Comparison of ENCODE assay signal across 8 mouse cellular contexts in the genomic region with DNA sequence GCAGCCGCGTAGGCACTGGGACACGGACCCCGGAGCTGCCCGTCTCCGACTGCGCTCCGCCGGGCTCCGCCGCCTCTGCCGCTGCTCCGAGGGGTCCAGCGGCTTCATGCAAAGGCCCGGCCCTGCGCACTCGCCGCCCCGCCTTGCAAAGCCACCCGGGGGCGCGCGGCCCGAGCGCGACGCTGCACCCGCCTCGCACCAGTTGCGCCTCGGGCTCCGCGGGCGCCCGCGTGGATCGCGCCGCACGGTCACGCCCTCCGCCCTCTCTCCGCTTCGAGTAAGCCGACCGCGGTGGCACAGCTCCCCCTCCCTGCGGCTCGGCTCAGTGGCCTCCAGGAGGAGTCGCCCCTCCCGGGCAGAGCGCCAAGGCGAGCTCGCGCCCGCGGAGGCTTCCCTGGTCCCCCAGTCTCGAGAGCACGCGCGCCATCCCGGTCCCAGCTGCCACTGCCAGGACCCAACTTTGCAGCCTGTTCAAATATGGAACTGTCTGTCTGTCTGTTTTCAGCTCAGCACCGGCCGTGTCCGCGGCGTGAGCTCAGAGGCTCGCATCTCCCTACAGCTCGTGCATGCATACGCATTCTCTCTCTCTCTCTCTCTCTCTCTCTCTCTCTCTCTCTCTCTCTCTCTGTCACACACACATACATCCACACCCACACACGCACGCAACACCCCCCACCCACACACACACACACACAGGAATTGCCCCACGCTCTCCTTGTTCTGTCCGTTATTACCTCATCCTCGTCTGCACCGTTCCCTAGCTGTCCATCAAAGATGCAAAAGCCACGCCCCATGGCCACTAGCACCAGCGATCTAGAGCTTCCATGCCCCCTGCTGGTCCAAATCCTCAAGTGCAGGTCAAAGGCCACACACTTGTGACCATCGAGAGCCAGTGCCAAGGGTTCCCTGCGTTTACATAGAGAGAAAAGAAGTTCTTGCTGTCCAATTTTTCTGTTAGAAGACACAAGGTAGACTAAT. TPM values are rescaled to one million over a fixed set of nuclear protein-coding genes. Genes with fewer than 3 reads are reported as not detected.
A peak's percentile ranks its signal among the peaks of the same experiment; 100 is the strongest.
DNase-seq lines count a peak whose midpoint lies in the region; ATAC-seq lines count a peak whose summit lies in the region.

A gene (minus strand): TSS at position 85 of the 978 bp plus-strand sequence.

- intact Hi-C loops in gastrocnemius, postnatal 14 days (cut with DNase I; ENCODE audit: low total_unique reads) = loop anchor here (5.0 kb wide), 1 partner anchor 34 kb away; no protein-coding TSS in a partner anchor
- intact Hi-C loops in left cerebral cortex, postnatal 10 days (cut with DNase I) = loop anchor here (5.0 kb wide), 4 partner anchors 34 to 489 kb away; no protein-coding TSS in a partner anchor

- ATAC-seq in inflammation-experienced regulatory T-cells, adult 6 months = peak; percentile 88
- ATAC-seq in megakaryocyte-erythroid progenitor cell, adult 5-6 weeks (replicated peaks; ENCODE audit: low FRiP score, low TSS enrichment, poor library complexity, severe bottlenecking) = peak; percentile 99

- DNase-seq in adipocyte (ENCODE audit: low spot score) = peak; percentile 98
- peak; percentile 99 for DNase-seq in embryo, embryonic 10 days (ENCODE audit: low spot score)
- DNase-seq in gastrocnemius, postnatal 14 days = peak; percentile 93
- peak; percentile 91 to 97 for DNase-seq in left cerebral cortex, postnatal 10 days (ENCODE audit: extremely low spot score in 1 of 2, low spot score in 2 of 2)
- peak; percentile 89 for DNase-seq in right cerebral cortex, postnatal 25 days
- DNase-seq in urinary bladder, postnatal 4 days (ENCODE audit: low spot score in 2 of 2) = peak; percentile 90 to 94

RNA-seq across cellular contexts. Expression of the gene that starts here (rescaled TPM):
- 10 to 100 TPM; 10.1 to 14.1 TPM for total RNA-seq in gastrocnemius, postnatal 14 days (2021)
- polyA plus RNA-seq in inflammation-experienced regulatory T-cells, adult 6 months (2017; shearing (Covaris generic)) = 10 to 100 TPM in 2 of 3 experiments, under 1 TPM in 1; 0.96 to 13.7 (median 11.0) TPM
- total RNA-seq in left cerebral cortex, postnatal 10 days (2021) = 10 to 100 TPM; 60.3 to 75.4 TPM
- total RNA-seq in megakaryocyte-erythroid progenitor cell, adult 5-6 weeks (2014; fragmentation: Nextera tagmentation) = 0.77 TPM in 1 of 2 replicates, not detected in the other
- total RNA-seq in megakaryocyte-erythroid progenitor cell, adult 5-6 weeks (2017) = 0.46 TPM in 1 of 2 replicates, not detected in the other

Comparison
In these comparisons a context has a peak if more than half of its experiments do, and no peak if none do; other contexts are left out.
1. Peak in every context shown above with its lines: DNase-seq and ATAC-seq.
2. RNA of the gene that starts here (total RNA-seq): 60.3 to 75.4 TPM in left cerebral cortex, postnatal 10 days and 10.1 to 14.1 TPM in gastrocnemius, postnatal 14 days; 0.46 to 0.77 TPM in megakaryocyte-erythroid progenitor cell, adult 5-6 weeks; every median in the first group is over 4 times any median in the second.
3. RNA of the gene that starts here (total RNA-seq): 60.3 to 75.4 TPM in left cerebral cortex, postnatal 10 days; 10.1 to 14.1 TPM in gastrocnemius, postnatal 14 days; every median in the first group is over 4 times any median in the second.
4. Peak in ATAC-seq in megakaryocyte-erythroid progenitor cell, adult 5-6 weeks; RNA of the gene not detected or under 1 TPM.